Mouse (Mus musculus) olfactory bulb, adult 2 months (tissue): ENCODE results near the gene Xbp1. TPM values are rescaled to one million over a fixed set of nuclear protein-coding genes. Genes with fewer than 3 reads are reported as not detected.
"Not testable (repeated sequence)": the region's sequence is repeated elsewhere in the genome, so short reads cannot be mapped to it uniquely, and the experiment has no call there.

Experiments used
- H3K27ac ChIP-seq: fragments of 200-500 bp; 2 replicates; pipeline ENCODE4 v1.5.1; 2012; ENCODE audit warnings: low read depth, low read length; ENCODE audit not compliant: insufficient read depth
- H3K4me1 ChIP-seq: fragments of 200-500 bp; 2 replicates; pipeline ENCODE4 v1.6.1; 2012; ENCODE audit warnings: low read length; ENCODE audit not compliant: control insufficient read depth, insufficient read depth
- H3K4me3 ChIP-seq: fragments of 200-500 bp; 2 replicates; pipeline ENCODE4 v1.5.1; 2012; ENCODE audit warnings: mild to moderate bottlenecking, low read depth, low read length, moderate library complexity; ENCODE audit not compliant: insufficient read depth
- CTCF ChIP-seq: fragments of 200-500 bp; IDR thresholded peaks from 2 replicates; pipeline ENCODE4 v1.5.1; 2012; ENCODE audit warnings: low read depth, mild to moderate bottlenecking, low read length, moderate library complexity; ENCODE audit not compliant: insufficient read depth
- POLR2A ChIP-seq: fragments of 200-500 bp; IDR thresholded peaks from 2 replicates; pipeline ENCODE4 v1.6.1; 2012; ENCODE audit warnings: mild to moderate bottlenecking, low read depth, low read length, moderate library complexity; ENCODE audit not compliant: insufficient read depth
- WGBS: fragments of 180-500 bp; shearing (Covaris S2); methylation state at CpG from one replicate; pipeline ENCODE4 v1.1.7; 2018; 5-methylcytosine and 5-hydroxymethylcytosine counted together
- polyA plus RNA-seq: library from polyadenylated mRNA; stranded (reverse); fragments of >200 nt; gene quantifications from 2 replicates; pipeline ENCODE4 v1.2.4, GENCODE M21; 2012; ENCODE audit warnings: low replicate concordance; ENCODE audit not compliant: missing spikeins, insufficient read depth, insufficient read length

Xbp1 gene
- polyA plus RNA-seq, 1 experiment: not detected

DNA sequence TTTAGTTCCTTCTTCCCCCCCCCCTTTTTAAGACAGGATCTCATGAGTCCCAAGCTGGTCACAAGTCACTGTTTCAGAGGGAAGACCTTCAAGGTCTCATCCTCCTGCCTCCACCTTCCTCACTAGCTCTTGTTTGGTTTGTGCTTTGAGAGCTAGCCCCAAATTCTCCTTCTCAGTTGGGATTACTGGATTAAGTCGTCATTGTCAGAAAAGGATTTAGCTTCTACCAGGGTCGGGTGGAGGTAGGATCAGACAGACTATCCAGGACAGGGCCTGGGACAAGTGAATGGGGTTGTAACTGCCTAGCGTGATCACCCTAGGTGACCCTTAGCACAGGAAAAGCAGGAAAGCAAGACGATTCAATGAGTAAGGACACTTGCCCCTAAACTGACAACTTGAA lies 19.9 kb downstream of the Xbp1 start:
- Histone ChIP-seq H3K27ac (no peak overlapping the region), H3K4me3 (no peak overlapping the region), H3K4me1 (no peaks in the 10 kb centered on the region)
- no peak for TF ChIP-seq POLR2A
- TF ChIP-seq CTCF: no peak
- 54% methylated on average over 4 of the region's 4 CpGs for WGBS

DNA sequence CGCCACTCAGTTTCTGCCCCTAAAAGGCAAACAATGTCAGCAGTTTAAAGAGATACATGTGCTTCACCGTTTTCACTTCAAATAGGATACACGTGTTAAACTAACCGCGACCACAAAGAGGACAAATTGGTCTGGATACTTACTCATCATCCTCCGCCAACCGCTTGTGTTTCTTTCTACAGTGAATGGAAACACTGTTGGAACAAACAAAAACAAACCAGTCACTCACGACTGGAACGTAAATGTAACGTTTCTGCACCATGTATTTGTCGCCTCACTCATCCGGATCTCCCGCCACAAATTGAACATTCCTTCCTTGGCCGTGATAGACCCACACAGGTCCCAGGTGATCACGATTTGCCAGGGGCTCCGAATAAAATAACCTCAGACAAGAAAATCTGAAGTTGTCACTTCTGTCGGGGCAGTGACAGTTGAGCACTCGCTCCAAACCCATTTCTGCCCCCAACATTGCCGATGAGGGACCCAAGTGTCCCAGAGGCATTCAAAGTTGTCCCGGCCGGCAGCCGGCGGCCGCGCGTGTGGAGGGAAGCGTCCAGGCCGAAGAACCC lies 20.9 kb downstream of the Xbp1 start:
- H3K27ac ChIP-seq: no peak overlapping the region
- WGBS: under 1% methylated on average over 28 of the region's 28 CpGs
- TF ChIP-seq CTCF (no peak), POLR2A (no peak)
- peak overlapping the region; percentile 89 for H3K4me3 ChIP-seq
- H3K4me1 ChIP-seq: no peaks in the 10 kb centered on the region

DNA sequence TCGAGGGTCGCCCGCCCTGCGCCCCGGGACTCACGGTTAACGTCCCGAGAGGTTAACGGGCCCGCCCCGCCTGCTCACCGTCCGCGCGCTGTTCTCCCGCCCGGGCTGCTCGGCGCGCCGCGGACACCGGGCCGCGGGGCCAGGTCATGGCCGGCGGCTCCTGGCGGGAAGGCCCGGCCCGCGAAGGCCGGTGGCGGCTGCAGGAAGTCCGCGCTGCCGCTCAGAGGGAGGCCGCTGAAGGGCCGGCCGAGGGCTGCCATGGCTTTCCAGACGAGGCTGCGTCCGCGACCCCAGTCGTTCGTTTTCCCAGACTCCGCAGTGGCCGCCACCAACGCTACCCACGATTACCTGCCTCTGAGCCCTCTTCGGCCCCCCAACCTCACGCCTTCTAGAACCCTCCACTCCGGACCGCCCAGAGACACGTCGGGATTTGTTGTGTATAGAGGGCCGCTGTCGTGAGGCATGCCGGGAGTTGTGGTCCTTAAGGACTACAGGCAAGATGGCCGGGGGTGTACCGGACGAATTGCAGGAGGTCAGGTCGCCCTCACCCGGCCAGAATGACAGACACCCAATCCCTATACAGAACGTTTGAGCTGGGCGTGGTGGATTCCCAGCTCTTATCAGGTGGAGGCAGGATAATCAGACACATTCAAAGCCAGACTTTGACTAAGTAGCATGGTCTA lies 21.5 kb downstream of the Xbp1 start, which contains the start of gene Ccdc117:
Gene Ccdc117, minus strand, starts transcription at position 389 of the 683 bp plus-strand sequence.
- 0 out of 2 replicates have a peak, but pooled peaks have one; percentile 40 for TF ChIP-seq POLR2A
- TF ChIP-seq CTCF: no peak
- H3K4me1 ChIP-seq: no peaks in the 10 kb centered on the region
- H3K27ac ChIP-seq: no peak within 1 kb of the TSS; the same call in 1 of the 2 replicates
- H3K4me3 ChIP-seq: peak within 1 kb of the TSS; percentile 89
- WGBS: under 1% methylated on average over 65 of the region's 65 CpGs

DNA sequence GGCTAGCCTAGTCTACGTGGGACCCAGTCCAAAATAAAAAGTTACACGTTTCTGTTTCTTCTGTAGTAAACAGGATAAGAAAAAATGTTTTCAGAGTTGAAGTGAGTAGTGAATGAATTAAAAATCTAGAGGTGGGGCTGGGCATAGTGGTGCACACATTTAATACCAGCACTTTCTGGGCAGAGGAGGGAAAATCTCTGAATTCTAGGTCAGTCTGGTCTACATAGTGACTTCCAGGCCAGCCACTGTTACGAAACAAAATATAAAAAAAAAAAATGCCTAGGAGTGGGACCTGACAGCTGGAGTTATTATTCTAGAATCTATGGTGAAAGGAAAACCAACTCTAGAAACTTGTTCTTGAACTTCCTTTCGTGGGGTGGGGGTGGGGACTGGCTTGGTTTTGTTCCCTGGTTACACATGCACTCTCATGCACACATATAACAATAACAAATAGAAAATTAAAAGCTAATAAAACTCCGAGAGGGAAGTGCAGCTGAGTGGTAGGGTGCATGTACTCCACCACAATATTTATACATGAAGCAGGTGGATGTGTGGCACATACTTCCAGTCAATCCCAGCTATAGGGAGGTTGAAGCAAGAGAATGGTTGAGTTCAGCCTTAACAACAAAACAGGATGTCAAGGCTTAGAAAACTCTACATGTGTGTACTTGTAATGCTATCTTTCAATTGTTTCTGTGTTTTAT lies 22.2 kb downstream of the Xbp1 start:
- no peak overlapping the region for H3K27ac ChIP-seq

DNA sequence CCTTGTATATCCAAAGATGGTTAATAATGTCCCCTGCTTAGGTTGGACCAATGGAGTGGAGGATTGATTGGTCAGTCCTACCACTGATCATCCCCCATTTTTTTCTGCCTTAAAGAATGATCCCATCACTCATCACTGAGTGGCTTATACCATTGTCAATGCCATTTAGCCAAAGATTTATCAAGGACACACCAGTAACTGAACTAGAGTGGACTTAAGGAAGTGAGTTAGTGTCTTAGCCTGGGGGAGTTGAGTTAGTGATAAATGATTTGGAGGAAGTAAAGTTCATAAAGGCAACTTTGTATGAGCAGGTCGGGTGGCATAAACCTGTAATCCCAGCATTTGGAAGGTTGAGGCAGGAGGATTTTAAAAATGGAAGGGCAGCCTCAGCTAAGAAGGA lies 22.8 kb downstream of the Xbp1 start:
- no peak for TF ChIP-seq POLR2A
- no peak for TF ChIP-seq CTCF
- Histone ChIP-seq H3K4me1 (no peaks in the 10 kb centered on the region), H3K27ac (no peak overlapping the region), H3K4me3 (no peak overlapping the region)
- 86% methylated on average over 1 of the region's 1 CpGs for WGBS

More for the DNA sequence above, 22.2 kb downstream of the Xbp1 start:
- 50% methylated on average over 5 of the region's 5 CpGs for WGBS
- TF ChIP-seq CTCF: no peak
- TF ChIP-seq POLR2A: no peak
- H3K4me1 ChIP-seq: no peaks in the 10 kb centered on the region
- peak overlapping the region; percentile 89 for H3K4me3 ChIP-seq

DNA sequence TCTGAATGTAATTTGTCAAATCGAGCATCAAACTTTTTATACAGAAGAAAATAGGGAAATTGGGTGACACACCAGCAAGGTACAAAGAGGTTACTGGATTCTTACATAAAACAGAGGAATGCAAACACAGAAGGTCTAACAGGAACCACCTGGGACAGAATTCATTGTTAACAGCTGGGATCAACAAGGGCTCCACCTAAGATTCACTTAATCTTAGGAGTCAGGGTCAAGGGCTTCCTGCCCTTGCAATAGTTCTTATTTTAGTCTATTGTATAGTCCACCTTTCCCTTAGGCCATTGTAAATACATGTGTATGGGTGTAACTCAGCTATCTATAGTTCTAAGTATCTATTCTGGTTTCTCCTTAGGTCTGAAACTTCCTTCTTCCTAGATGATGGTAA lies 24.2 kb downstream of the Xbp1 start:
- H3K4me3 ChIP-seq, H3K4me1 ChIP-seq, H3K27ac ChIP-seq: not testable (repeated sequence)
- WGBS: 92% methylated on average over 1 of the region's 1 CpGs

DNA sequence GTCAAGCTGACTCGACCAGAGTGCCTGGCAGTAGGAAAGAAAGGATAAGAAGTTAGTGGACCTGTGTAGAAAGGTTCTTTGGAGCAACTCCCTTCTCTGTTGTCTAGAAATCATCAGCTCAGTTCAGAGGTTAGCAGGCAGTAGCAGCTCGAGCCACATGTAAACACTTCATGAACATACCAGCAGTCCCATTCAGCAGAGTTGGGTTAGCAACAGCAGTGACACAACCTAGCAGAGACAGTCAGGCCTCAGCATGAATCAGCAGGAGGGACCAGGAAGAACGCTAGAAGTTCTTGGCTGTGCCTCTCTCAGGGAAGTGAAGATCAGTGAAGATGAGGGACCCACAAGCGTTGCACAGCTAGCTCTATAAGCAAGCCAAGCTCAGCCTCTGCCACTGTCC lies 25.0 kb downstream of the Xbp1 start:
- Histone ChIP-seq H3K4me1 (no peaks in the 10 kb centered on the region), H3K27ac (no peak overlapping the region), H3K4me3 (no peak overlapping the region)
- 76% methylated on average over 4 of the region's 4 CpGs for WGBS
- no peak for TF ChIP-seq CTCF
- TF ChIP-seq POLR2A: no peak

DNA sequence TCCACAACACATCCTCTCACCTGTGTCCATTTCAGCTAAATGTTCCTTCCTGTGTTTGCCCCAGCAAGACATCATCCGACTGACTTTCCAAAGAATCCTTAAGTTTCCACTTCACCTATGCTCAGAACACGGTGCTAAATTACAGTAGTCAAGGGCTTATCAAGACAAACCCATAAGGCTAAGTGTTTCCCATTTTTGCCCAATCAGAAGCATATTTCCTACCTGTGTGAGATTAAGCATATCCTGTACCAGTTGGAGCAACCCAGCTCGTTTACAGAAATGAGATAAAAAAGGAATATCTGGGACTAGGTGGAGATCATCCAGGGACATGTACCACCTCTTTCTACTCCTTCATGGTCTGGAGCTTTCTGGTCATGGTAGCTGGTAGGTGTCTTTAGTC lies 26.2 kb downstream of the Xbp1 start:
- no peaks in the 10 kb centered on the region for H3K4me1 ChIP-seq
- no peak for TF ChIP-seq POLR2A
- no peak for TF ChIP-seq CTCF
- H3K27ac ChIP-seq: no peak overlapping the region
- H3K4me3 ChIP-seq: no peak overlapping the region
- 91% methylated on average over 3 of the region's 3 CpGs for whole genome bisulfite sequencing

DNA sequence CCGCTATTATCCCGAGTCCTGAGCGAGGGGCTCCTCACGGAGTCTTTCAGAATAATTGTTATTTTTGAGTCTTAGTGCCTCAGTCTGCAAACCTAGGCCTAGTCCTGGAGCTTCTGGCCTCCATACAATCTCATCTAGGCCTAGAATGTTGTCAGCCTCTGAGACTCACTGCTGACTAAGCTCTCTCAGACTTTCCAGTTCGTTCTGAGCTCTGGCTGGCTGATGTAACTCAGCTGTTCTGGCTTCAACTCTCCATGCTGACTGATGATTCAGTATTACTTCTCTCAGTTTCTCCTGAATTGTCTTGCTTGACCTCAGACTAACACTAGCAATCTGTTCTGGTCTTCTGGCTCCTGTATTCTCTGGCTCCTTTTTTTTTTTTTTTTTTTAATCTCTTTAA lies 31.0 kb downstream of the Xbp1 start:
- 88% methylated on average over 5 of the region's 5 CpGs for WGBS

More for the DNA sequence above, 31.0 kb downstream of the Xbp1 start:
- Histone ChIP-seq H3K4me3 (no peak overlapping the region), H3K4me1 (no peaks in the 10 kb centered on the region), H3K27ac (no peak overlapping the region)
- TF ChIP-seq POLR2A (no peak), CTCF (no peak)
